Mouse (Mus musculus): ENCODE measurements around the gene Arhgap27. TPM values are rescaled to one million over a fixed set of nuclear protein-coding genes. Genes with fewer than 3 reads are reported as not detected.

The Arhgap27 gene
- polyA plus RNA-seq, 1 experiment from 2014 or later: 16.9 TPM

GRCm38 (mm10) chr11:103312655-103313255 lies 50.7 kb downstream of the Arhgap27 start:
- WGBS: 55% methylated on average over 8 of the region's 8 CpGs
- TF ChIP-seq CTCF (IDR thresholded peaks at IDR 0.05; ENCODE audit: low read depth): no peak

GRCm38 (mm10) chr11:103311960-103312611 lies 51.4 kb downstream of the Arhgap27 start:
- Histone ChIP-seq H3K4me2 (replicated peaks; ENCODE audit: low read depth) (peak overlapping the region; percentile 68), H3K27me3 (replicated peaks; ENCODE audit: control insufficient read depth, insufficient read depth, low read length) (no peaks in the 10 kb centered on the region), H3K27ac (ENCODE audit: low read depth, low read length) (no peak overlapping the region), H3K9ac (ENCODE audit: low read depth, low read length) (peak overlapping the region; percentile 22; the same call in 1 of the 2 replicates), H3K4me3 (ENCODE audit: low read depth, low read length) (peak overlapping the region; percentile 25), H3K36me3 (ENCODE audit: control insufficient read depth, insufficient read depth) (no peaks in the 10 kb centered on the region), H3K9me3 (ENCODE audit: control insufficient read depth) (no peaks in the 10 kb centered on the region), H3K4me1 (replicated peaks; ENCODE audit: control insufficient read depth, insufficient read depth, low read length) (no peaks in the 10 kb centered on the region)
- ATAC-seq: no peak
- WGBS: 2% methylated on average over 24 of the region's 30 CpGs
- TF ChIP-seq CTCF (IDR thresholded peaks at IDR 0.05; ENCODE audit: low read depth): 0 out of 2 replicates have a peak, but pooled peaks have one; percentile 3

More at GRCm38 (mm10) chr11:103312655-103313255, 50.7 kb downstream of the Arhgap27 start:
- Histone ChIP-seq H3K4me3 (ENCODE audit: low read depth, low read length) (no peak overlapping the region), H3K4me2 (replicated peaks; ENCODE audit: low read depth) (no peak overlapping the region), H3K9ac (ENCODE audit: low read depth, low read length) (no peak overlapping the region), H3K4me1 (replicated peaks; ENCODE audit: control insufficient read depth, insufficient read depth, low read length) (no peaks in the 10 kb centered on the region), H3K27me3 (replicated peaks; ENCODE audit: control insufficient read depth, insufficient read depth, low read length) (no peaks in the 10 kb centered on the region), H3K27ac (ENCODE audit: low read depth, low read length) (no peak overlapping the region), H3K36me3 (ENCODE audit: control insufficient read depth, insufficient read depth) (no peaks in the 10 kb centered on the region), H3K9me3 (ENCODE audit: control insufficient read depth) (no peaks in the 10 kb centered on the region)
- no peak for ATAC-seq

DNA sequence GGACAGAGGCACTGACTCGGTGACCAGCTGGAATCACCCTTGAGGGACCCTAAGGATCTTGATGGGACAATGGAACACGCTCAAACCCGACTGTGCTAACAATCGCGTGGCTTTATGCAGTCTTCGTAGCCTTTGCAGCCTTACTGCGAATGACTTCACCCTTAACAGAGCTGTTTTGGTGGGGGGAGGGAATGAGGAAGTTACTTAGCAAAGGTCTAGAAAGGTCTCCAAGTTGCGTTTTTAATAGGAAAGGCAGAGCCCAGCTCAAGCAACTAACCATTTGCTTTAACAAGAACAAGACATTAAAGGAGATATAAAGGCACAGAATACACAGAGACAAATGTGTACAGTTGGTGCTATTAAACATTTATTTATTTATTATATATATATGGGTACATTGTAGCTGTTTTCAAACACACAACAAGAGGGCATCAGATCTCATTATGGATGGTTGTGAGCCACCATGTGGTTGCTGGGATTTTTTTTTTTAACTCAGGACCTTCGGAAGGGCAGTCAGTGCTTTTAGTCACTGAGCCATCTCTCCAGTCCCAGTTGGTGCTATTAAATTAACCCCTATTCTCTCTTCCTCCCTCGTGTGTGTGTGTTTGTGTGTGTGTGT lies 53.4 kb downstream of the Arhgap27 start:
- TF ChIP-seq CTCF (IDR thresholded peaks at IDR 0.05; ENCODE audit: low read depth): no peak
- Histone ChIP-seq H3K9me3 (ENCODE audit: control insufficient read depth) (no peaks in the 10 kb centered on the region), H3K36me3 (ENCODE audit: control insufficient read depth, insufficient read depth) (no peaks in the 10 kb centered on the region), H3K27me3 (replicated peaks; ENCODE audit: control insufficient read depth, insufficient read depth, low read length) (no peaks in the 10 kb centered on the region), H3K4me1 (replicated peaks; ENCODE audit: control insufficient read depth, insufficient read depth, low read length) (no peaks in the 10 kb centered on the region), H3K9ac (ENCODE audit: low read depth, low read length) (no peak overlapping the region), H3K4me2 (replicated peaks; ENCODE audit: low read depth) (no peak overlapping the region), H3K27ac (ENCODE audit: low read depth, low read length) (no peak overlapping the region), H3K4me3 (ENCODE audit: low read depth, low read length) (no peak overlapping the region)
- 68% methylated on average over 10 of the region's 10 CpGs for whole genome bisulfite sequencing
- no peak for ATAC-seq

DNA sequence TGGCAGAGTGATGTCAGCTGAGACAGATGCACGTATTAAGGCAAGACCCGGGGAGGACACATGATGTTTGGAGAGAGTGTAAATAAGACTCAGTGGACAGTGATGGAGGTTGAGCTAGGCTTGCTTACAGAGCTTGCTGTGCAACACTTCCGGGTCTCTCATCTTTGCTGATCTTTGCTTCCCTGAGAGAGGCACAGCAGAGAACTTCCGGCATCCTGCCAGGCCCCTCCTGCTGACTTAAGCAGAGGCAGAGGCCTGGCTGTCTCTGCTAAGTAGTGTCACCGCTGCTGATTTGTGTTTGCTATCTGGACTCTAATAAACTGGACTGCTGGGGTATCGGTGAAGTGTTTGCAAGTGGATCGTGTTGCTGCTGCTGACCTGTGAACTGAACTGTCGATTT lies 55.6 kb downstream of the Arhgap27 start:
- H3K36me3 ChIP-seq (ENCODE audit: control insufficient read depth, insufficient read depth): no peaks in the 10 kb centered on the region
- H3K4me3 ChIP-seq (ENCODE audit: low read depth, low read length): no peak overlapping the region
- H3K4me2 ChIP-seq (replicated peaks; ENCODE audit: low read depth): no peak overlapping the region
- no peaks in the 10 kb centered on the region for H3K4me1 ChIP-seq (replicated peaks; ENCODE audit: control insufficient read depth, insufficient read depth, low read length)
- no peak for TF ChIP-seq CTCF (IDR thresholded peaks at IDR 0.05; ENCODE audit: low read depth)
- H3K27ac ChIP-seq (ENCODE audit: low read depth, low read length): peak overlapping the region; percentile 41; the same call in 1 of the 2 replicates
- WGBS: 30% methylated on average over 8 of the region's 8 CpGs
- no peaks in the 10 kb centered on the region for H3K27me3 ChIP-seq (replicated peaks; ENCODE audit: control insufficient read depth, insufficient read depth, low read length)
- peak; percentile 56 for ATAC-seq
- no peaks in the 10 kb centered on the region for H3K9me3 ChIP-seq (ENCODE audit: control insufficient read depth)
- H3K9ac ChIP-seq (ENCODE audit: low read depth, low read length): no peak overlapping the region

DNA sequence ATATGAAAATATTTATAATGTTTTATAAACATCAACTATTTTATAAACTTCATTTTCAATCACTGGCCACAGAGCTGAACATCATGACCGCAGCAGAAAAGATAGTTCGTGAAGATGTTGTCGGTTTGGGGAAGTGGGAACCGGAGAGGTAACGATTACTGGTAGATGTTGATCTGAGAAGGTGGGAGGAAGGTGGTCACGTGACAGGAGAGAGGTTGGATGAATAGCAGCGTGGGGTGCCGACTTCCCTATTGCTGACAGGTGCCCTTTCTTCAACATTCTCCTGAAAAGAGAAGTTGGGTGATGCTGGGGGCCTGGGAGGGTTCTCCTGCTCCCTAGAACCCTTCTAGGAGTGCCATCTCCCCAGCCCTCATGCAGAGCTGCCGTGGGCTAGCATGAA lies 59.0 kb downstream of the Arhgap27 start:
- 82% methylated on average over 9 of the region's 9 CpGs for WGBS
- Histone ChIP-seq H3K9ac (ENCODE audit: low read depth, low read length) (no peak overlapping the region), H3K4me2 (replicated peaks; ENCODE audit: low read depth) (no peak overlapping the region), H3K27me3 (replicated peaks; ENCODE audit: control insufficient read depth, insufficient read depth, low read length) (no peaks in the 10 kb centered on the region), H3K4me1 (replicated peaks; ENCODE audit: control insufficient read depth, insufficient read depth, low read length) (no peaks in the 10 kb centered on the region), H3K36me3 (ENCODE audit: control insufficient read depth, insufficient read depth) (no peaks in the 10 kb centered on the region), H3K4me3 (ENCODE audit: low read depth, low read length) (no peak overlapping the region), H3K9me3 (ENCODE audit: control insufficient read depth) (no peaks in the 10 kb centered on the region), H3K27ac (ENCODE audit: low read depth, low read length) (no peak overlapping the region)
- ATAC-seq: no peak
- TF ChIP-seq CTCF (IDR thresholded peaks at IDR 0.05; ENCODE audit: low read depth): no peak

DNA sequence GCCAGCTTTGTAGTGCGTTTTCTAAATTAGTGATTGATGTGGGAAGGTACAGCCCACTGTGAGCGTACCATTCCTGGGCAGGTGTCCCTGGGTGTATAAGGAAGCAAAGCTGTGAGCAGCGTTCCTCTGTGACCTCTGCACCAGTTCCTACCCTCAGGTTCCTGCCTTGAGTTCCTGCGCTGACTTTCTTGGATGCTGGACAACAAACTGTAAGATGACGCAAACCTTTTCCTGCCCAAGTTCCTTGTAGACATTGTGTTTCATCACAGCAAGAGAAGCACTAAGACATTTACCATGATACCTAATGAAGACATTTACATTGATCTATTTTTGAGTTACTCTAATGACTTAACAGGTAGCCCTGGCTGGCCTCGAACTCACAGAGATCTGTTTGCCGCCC lies 68.7 kb downstream of the Arhgap27 start:
- Histone ChIP-seq H3K27me3 (replicated peaks; ENCODE audit: control insufficient read depth, insufficient read depth, low read length) (no peaks in the 10 kb centered on the region), H3K4me2 (replicated peaks; ENCODE audit: low read depth) (no peak overlapping the region), H3K27ac (ENCODE audit: low read depth, low read length) (no peak overlapping the region), H3K9ac (ENCODE audit: low read depth, low read length) (no peak overlapping the region), H3K4me3 (ENCODE audit: low read depth, low read length) (no peak overlapping the region), H3K36me3 (ENCODE audit: control insufficient read depth, insufficient read depth) (no peaks in the 10 kb centered on the region), H3K4me1 (replicated peaks; ENCODE audit: control insufficient read depth, insufficient read depth, low read length) (no peaks in the 10 kb centered on the region), H3K9me3 (ENCODE audit: control insufficient read depth) (no peaks in the 10 kb centered on the region)
- no peak for ATAC-seq
- TF ChIP-seq CTCF (IDR thresholded peaks at IDR 0.05; ENCODE audit: low read depth): no peak
- 87% methylated on average over 7 of the region's 7 CpGs for WGBS

Measured in intestine, postnatal 0 days (tissue).